Mouse (Mus musculus): ENCODE results near the gene 1700037H04Rik. TPM values are rescaled to one million over a fixed set of nuclear protein-coding genes. Genes with fewer than 3 reads are reported as not detected.

The 1700037H04Rik gene
- total and polyA plus RNA-seq, 3 experiments = 45.5 to 72.6 TPM; not detected in 1

DNA sequence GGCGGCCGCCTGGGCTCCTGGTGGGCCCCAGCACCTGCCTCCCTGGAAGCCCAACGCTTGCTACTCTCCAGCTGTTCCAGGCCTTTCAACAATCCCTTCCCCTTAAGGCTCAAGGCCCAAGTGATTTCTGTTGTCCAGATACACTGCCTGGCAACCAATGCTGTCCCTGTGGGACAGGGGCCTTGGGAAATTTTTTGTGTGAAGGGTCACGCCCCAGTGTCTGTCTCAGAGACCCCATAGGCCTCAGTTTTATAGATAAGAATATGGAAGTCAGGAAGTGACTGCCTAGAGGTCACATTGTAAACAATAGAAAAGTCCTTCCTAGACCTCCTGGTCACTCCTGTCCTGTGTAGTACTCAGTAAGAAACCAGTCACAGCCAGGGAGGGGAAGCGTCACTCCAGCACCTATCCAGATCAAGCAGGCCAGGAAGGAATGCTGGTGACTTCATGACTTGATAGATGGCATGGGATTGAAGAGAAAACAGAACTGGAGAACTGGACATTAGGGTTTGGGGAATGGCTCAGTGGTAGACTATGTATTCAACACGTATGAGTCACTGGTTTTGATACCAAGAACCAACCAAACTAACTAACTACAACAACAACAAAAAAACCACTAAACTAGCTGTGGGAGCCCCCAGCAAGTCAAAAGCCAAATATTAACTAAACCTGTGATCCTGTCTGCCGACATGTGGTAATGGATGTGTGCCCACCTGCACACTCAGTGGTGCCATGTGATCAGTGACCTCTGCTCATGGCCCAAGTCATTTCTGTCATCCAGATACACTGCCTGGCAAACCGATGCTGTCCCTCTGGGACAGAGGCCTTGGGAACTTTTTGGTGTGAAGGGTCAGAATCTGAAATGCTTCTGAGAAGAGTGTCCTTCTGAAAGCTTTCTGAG lies 11.3 kb downstream of the 1700037H04Rik start:
- TF ChIP-seq TCF12 (IDR thresholded peaks at IDR 0.05; ENCODE audit: low read depth, low read length) = no peak
- TF ChIP-seq MAX (IDR thresholded peaks at IDR 0.05; ENCODE audit: low read length) = no peak
- TF ChIP-seq CTCF (IDR thresholded peaks at IDR 0.05 in 2 of 3, conservative IDR thresholded peaks at IDR 0.05 in 1 of 3; ENCODE audit: control insufficient read depth in 1 of 3, insufficient read depth in 1 of 3, low read depth in 2 of 3, low read length in 3 of 3, poor library complexity in 1 of 3, severe bottlenecking in 1 of 3) = no peak
- TF ChIP-seq ZMIZ1 (IDR thresholded peaks at IDR 0.05; ENCODE audit: low read depth, low read length) = no peak
- TF ChIP-seq TAL1 (IDR thresholded peaks at IDR 0.05; ENCODE audit: low read length) = no peak
- TF ChIP-seq MEF2A (IDR thresholded peaks at IDR 0.05; ENCODE audit: extremely low read depth, insufficient replicate concordance, low read depth, low read length, poor library complexity, severe bottlenecking) = no peak
- no peak for TF ChIP-seq UBTF (IDR thresholded peaks at IDR 0.05; ENCODE audit: borderline replicate concordance, insufficient read depth, low read depth, low read length)
- no peak for TF ChIP-seq RCOR1 (IDR thresholded peaks at IDR 0.05; ENCODE audit: low read depth, low read length)

DNA sequence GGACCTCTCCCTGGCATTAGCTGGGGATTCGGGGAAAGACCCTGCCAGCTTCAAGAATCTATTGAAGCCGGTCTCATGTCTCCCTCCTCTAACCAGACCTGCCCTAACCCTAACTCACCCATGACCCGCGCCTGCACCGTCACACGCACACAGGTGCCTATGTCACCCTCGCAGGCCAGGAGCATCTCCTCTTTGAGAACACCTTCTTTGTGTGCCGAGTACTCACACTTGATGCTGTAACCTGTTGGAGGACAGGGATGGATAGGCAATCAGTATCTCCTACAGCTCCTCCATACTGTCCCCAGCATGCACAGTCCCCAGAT lies 12.9 kb downstream of the 1700037H04Rik start:
- Histone ChIP-seq H3K36me3 (ENCODE audit: control insufficient read depth in 1 of 2, insufficient read depth in 2 of 2, low read length in 2 of 2) (no peaks in the 10 kb centered on the region; a peak in 2 of 4 replicates), H3K9me3 (replicated peaks; ENCODE audit: insufficient read depth, low read length) (no peaks in the 10 kb centered on the region), H3K4me1 (ENCODE audit: control insufficient read depth in 1 of 2, insufficient read depth in 2 of 2, low read length in 2 of 2) (peaks cover 0 to 5% of the 10 kb centered on the region in 2 experiments; a peak in 2 of 4 replicates), H3K79me2 (ENCODE audit: control insufficient read depth, insufficient read depth, low read length, poor library complexity) (no peaks in the 10 kb centered on the region), H3K9ac (ENCODE audit: control insufficient read depth, low read depth, low read length, poor library complexity, severe bottlenecking) (no peak overlapping the region), H3K27ac (ENCODE audit: control insufficient read depth, low read depth, low read length) (no peak overlapping the region), H3K4me3 (ENCODE audit: control insufficient read depth in 1 of 2, insufficient read depth in 1 of 2, low read depth in 2 of 2, low read length in 2 of 2) (no peak overlapping the region), H3K27me3 (ENCODE audit: control insufficient read depth in 1 of 2, insufficient read depth in 2 of 2, low read length in 2 of 2) (no peaks in the 10 kb centered on the region)
- DNase-seq (ENCODE audit: low read depth, low spot score) = no peak
- TF ChIP-seq MYB (IDR thresholded peaks at IDR 0.05; ENCODE audit: low read depth, low read length) (no peak), CTCF (IDR thresholded peaks at IDR 0.05 in 2 of 3, conservative IDR thresholded peaks at IDR 0.05 in 1 of 3; ENCODE audit: control insufficient read depth in 1 of 3, insufficient read depth in 1 of 3, low read depth in 2 of 3, low read length in 3 of 3, poor library complexity in 1 of 3, severe bottlenecking in 1 of 3) (no peak), MEF2A (IDR thresholded peaks at IDR 0.05; ENCODE audit: extremely low read depth, insufficient replicate concordance, low read depth, low read length, poor library complexity, severe bottlenecking) (no peak), HCFC1 (IDR thresholded peaks at IDR 0.05; ENCODE audit: low read depth, low read length) (no peak), NRF1 (IDR thresholded peaks at IDR 0.05; ENCODE audit: insufficient read depth, low read depth, low read length, poor library complexity, severe bottlenecking) (no peak), MAZ (IDR thresholded peaks at IDR 0.05; ENCODE audit: low read depth, low read length) (no peak), ZMIZ1 (IDR thresholded peaks at IDR 0.05; ENCODE audit: low read depth, low read length) (no peak), RAD21 (IDR thresholded peaks at IDR 0.05; ENCODE audit: low read depth, low read length) (no peak), GABPA (IDR thresholded peaks at IDR 0.05; ENCODE audit: low read depth, low read length) (no peak), ELF1 (IDR thresholded peaks at IDR 0.05; ENCODE audit: low read depth, low read length) (no peak), TAL1 (IDR thresholded peaks at IDR 0.05; ENCODE audit: low read length) (no peak), GATA1 (IDR thresholded peaks at IDR 0.05; ENCODE audit: low read depth, low read length) (no peak), TCF12 (IDR thresholded peaks at IDR 0.05; ENCODE audit: low read depth, low read length) (no peak), TBP (IDR thresholded peaks at IDR 0.05; ENCODE audit: low read depth, low read length) (no peak), POLR2AphosphoS2 (IDR thresholded peaks at IDR 0.05; ENCODE audit: low read length) (no peak)

More for the DNA sequence above, 11.3 kb downstream of the 1700037H04Rik start:
- Histone ChIP-seq H3K27me3 (ENCODE audit: control insufficient read depth in 1 of 2, insufficient read depth in 2 of 2, low read length in 2 of 2) (no peaks in the 10 kb centered on the region), H3K36me3 (ENCODE audit: control insufficient read depth in 1 of 2, insufficient read depth in 2 of 2, low read length in 2 of 2) (no peaks in the 10 kb centered on the region; a peak in 1 of 4 replicates), H3K4me3 (ENCODE audit: control insufficient read depth in 1 of 2, insufficient read depth in 1 of 2, low read depth in 2 of 2, low read length in 2 of 2) (no peak overlapping the region), H3K4me1 (ENCODE audit: control insufficient read depth in 1 of 2, insufficient read depth in 2 of 2, low read length in 2 of 2) (no peaks in the 10 kb centered on the region), H3K79me2 (ENCODE audit: control insufficient read depth, insufficient read depth, low read length, poor library complexity) (no peaks in the 10 kb centered on the region), H3K27ac (ENCODE audit: control insufficient read depth, low read depth, low read length) (no peak overlapping the region), H3K9ac (ENCODE audit: control insufficient read depth, low read depth, low read length, poor library complexity, severe bottlenecking) (no peak overlapping the region), H3K9me3 (replicated peaks; ENCODE audit: insufficient read depth, low read length) (no peaks in the 10 kb centered on the region)
- no peak for DNase-seq (ENCODE audit: low read depth, low spot score)
